Mouse (Mus musculus) layer of hippocampus, adult 18-20 months (tissue): ENCODE data around the gene Gm5640. TPM values are rescaled to one million over a fixed set of nuclear protein-coding genes. Genes with fewer than 3 reads are reported as not detected.
"Not testable (repeated sequence)": the region's sequence is repeated elsewhere in the genome, so short reads cannot be mapped to it uniquely, and the experiment has no call there.

Experiments used
- DNase-seq, 2 experiments: peaks; one replicate each; pipeline ENCODE4 v3.0.0; 2022; ENCODE audit warnings: low spot score in 2 of 2
- long read RNA-seq: library from polyadenylated mRNA; stranded (forward); transcript quantifications from one replicate; pipeline ENCODE4 v2.0.0, GENCODE M21; 2021
- total RNA-seq, 2 experiments: library from RNA; stranded (reverse); gene quantifications; 2 replicates each; pipeline ENCODE4 v1.2.3; 2021

Gm5640 gene
- under 1 TPM in 1 of 2 experiments, not detected in 1; 0.71 TPM for total RNA-seq
- long read RNA-seq, result 0 reads

- peak in 1 of 2 experiments; percentile 74 for DNase-seq
Measured at GRCm38 (mm10) chrX:74645466-74646323, at the start of gene Gm5640. Gene Gm5640 (minus strand): TSS chrX:74645635.

- not testable (repeated sequence) for DNase-seq
Measured at GRCm38 (mm10) chrX:74646393-74646792, 958 bp upstream of the Gm5640 start.

- no peak for DNase-seq
Measured at GRCm38 (mm10) chrX:74592379-74592778, 53.1 kb downstream of the Gm5640 start, which contains the start of gene Olfr1325. Gene Olfr1325 (plus strand): TSS chrX:74592679.

Other genes starting within 250 kb of the Gm5640 start
- 10 to 100 TPM; 26.0 to 29.3 TPM for gene G6pdx, start 216.4 kb downstream of the Gm5640 start, total RNA-seq
- gene Gm6880, start 164.2 kb downstream of the Gm5640 start, total RNA-seq, result not detected
- not detected for gene Olfr1326-ps1, start 70.7 kb downstream of the Gm5640 start, total RNA-seq
- gene Olfr1325, start 53.0 kb downstream of the Gm5640 start, total RNA-seq, result not detected
- gene Gm6890, start 95.3 kb upstream of the Gm5640 start, total RNA-seq, result not detected
- gene Gm5936, start 191.6 kb upstream of the Gm5640 start, total RNA-seq, result under 1 TPM; 0.37 to 0.43 TPM